Mouse (Mus musculus) liver, embryonic 11.5 days (tissue): ENCODE data around the gene Ucp2. TPM values are rescaled to one million over a fixed set of nuclear protein-coding genes. Genes with fewer than 3 reads are reported as not detected.

Experiments used
- ATAC-seq: fragments of 200-750 bp; cut with Nextera tagmentation; replicated peaks from 2 replicates; pipeline ENCODE4 v1.8.0; 2017; ENCODE audit warnings: moderate number of reproducible peaks, mild to moderate bottlenecking, moderate TSS enrichment, moderate library complexity; ENCODE audit not compliant: low FRiP score
- DNase-seq: peaks from one replicate; pipeline ENCODE4 v3.0.0-alpha.2; 2017; ENCODE audit warnings: low spot score
- H3K27ac ChIP-seq: fragments of 300-500 bp; sonication (generic); 2 replicates; pipeline ENCODE4 v1.5.1; 2014; ENCODE audit warnings: mild to moderate bottlenecking, low read depth, low read length, control low read depth
- H3K27me3 ChIP-seq: fragments of 300-500 bp; sonication (generic); replicated peaks from 2 replicates; pipeline ENCODE4 v1.6.1; 2014; ENCODE audit warnings: low read length, mixed read lengths; ENCODE audit not compliant: control insufficient read depth, insufficient read depth
- H3K36me3 ChIP-seq: fragments of 300-500 bp; sonication (generic); 2 replicates; pipeline ENCODE4 v1.6.1; 2014; ENCODE audit warnings: mild to moderate bottlenecking, low read length, moderate library complexity, mixed read lengths; ENCODE audit not compliant: control insufficient read depth, insufficient read depth
- H3K4me1 ChIP-seq: fragments of 300-500 bp; sonication (generic); replicated peaks from 2 replicates; pipeline ENCODE4 v1.6.1; 2014; ENCODE audit warnings: low read length, mixed read lengths; ENCODE audit not compliant: control insufficient read depth, insufficient read depth
- H3K4me2 ChIP-seq: fragments of 300-500 bp; sonication (generic); 2 replicates; pipeline ENCODE4 v1.6.1; 2014; ENCODE audit warnings: mild to moderate bottlenecking, control low read depth, moderate library complexity
- H3K4me3 ChIP-seq: fragments of 300-500 bp; sonication (generic); 2 replicates; pipeline ENCODE4 v1.5.1; 2014; ENCODE audit warnings: low read depth, low read length, control low read depth
- H3K9ac ChIP-seq: fragments of 300-500 bp; sonication (generic); 2 replicates; pipeline ENCODE4 v1.6.1; 2014; ENCODE audit warnings: low read depth, low read length, control low read depth
- H3K9me3 ChIP-seq: fragments of 300-500 bp; sonication (generic); 2 replicates; pipeline ENCODE4 v1.6.1; 2016; ENCODE audit warnings: low read length, inconsistent platforms, mixed read lengths; ENCODE audit not compliant: control insufficient read depth
- WGBS: fragments of 180-500 bp; shearing (Covaris S2); extraction: QIAGEN DNeasy Blood & Tissue Kit; methylation state at CpG from one replicate; pipeline ENCODE4 v1.1.7; 2014; 5-methylcytosine and 5-hydroxymethylcytosine counted together
- polyA plus RNA-seq: library from polyadenylated mRNA; unstranded; fragments of >200 nt; fragmentation: Nextera tagmentation; extraction: Ambion mirVana; gene quantifications from 2 replicates; pipeline ENCODE4 v1.2.1, GENCODE M21; 2014

Ucp2 gene
- 487 and 491 TPM in 2 replicates for polyA plus RNA-seq

DNA sequence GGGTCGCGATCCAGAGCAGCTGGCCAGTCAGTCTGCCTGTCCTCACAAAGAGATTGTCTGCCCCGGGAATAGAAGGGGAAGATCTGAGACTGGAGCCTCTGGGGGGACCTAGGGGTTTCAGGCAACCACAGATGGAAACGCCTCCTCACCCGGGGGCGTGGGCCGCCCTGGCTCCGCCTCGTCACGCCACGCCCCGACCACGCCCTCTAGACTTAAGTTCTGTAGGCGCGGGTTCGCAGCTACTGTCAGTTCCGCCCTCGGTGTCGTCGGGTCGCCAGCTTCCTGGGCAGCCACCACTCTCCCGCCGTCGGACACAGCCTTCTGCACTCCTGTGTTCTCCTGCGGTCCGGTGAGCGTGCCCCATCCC lies at the start of gene Ucp2:
Gene Ucp2, plus strand, starts transcription at position 221 of the 367 bp plus-strand sequence.
- Histone ChIP-seq H3K9me3 (no peaks in the 10 kb centered on the region), H3K4me3 (peak within 1 kb of the TSS; percentile 80), H3K27ac (peak within 1 kb of the TSS; percentile 83), H3K4me2 (peak within 1 kb of the TSS; percentile 90), H3K27me3 (no peaks in the 10 kb centered on the region; the same call in 1 of the 2 replicates), H3K9ac (peak within 1 kb of the TSS; percentile 80), H3K36me3 (peaks cover 22% of the 10 kb centered on the region), H3K4me1 (peaks cover 32% of the 10 kb centered on the region)
- WGBS = under 1% methylated on average over 27 of the region's 27 CpGs
- ATAC-seq (peak; percentile 86), DNase-seq (peak; percentile 90)

DNA sequence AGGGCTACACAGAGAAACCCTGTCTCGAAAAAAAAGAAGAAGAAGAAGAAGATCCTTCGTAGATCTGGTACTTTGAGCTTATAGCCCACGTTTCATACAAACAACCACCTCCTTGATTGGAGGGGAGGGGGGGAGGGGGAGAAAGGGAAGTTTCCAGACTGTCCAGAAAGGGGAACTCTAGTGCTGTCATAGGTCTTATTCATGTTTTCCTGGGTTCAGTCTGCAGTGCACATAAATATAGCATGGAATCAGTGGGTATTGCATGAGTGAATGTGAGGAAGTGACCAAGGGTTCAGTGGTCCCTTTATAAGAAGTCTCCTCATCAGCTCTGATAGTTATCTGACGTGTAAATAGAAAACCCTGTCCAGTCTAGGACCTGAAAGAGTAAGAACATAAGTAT lies 49.4 kb upstream of the Ucp2 start:
- no peak for ATAC-seq
- Histone ChIP-seq H3K4me2 (no peak overlapping the region), H3K27ac (no peak overlapping the region), H3K9ac (no peak overlapping the region), H3K27me3 (no peaks in the 10 kb centered on the region), H3K36me3 (peaks cover 21% of the 10 kb centered on the region; the same call in 1 of the 2 replicates), H3K4me3 (no peak overlapping the region), H3K9me3 (no peaks in the 10 kb centered on the region), H3K4me1 (no peaks in the 10 kb centered on the region)
- 71% methylated on average over 4 of the region's 4 CpGs for WGBS
- no peak for DNase-seq

DNA sequence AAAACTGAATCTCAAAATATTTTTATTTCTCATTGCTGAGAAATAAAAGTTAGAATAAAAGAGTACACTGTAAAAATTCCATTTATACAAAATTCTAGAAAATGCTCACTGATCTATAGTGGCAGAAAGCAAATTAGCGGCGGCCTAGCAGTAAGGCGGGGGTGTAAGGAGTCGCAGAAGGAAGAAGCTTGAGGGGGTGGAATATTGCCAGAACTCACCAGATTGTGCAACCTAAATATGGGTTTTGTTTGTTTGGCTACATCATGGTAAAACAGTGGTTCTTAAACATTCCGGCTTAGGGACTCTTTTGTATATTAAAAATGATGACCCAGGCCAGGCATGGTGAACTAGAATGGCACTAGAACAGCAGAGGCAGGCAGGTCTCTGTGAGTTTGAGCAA lies 46.9 kb upstream of the Ucp2 start:
- 97% methylated on average over 5 of the region's 5 CpGs for WGBS
- ATAC-seq = no peak

DNA sequence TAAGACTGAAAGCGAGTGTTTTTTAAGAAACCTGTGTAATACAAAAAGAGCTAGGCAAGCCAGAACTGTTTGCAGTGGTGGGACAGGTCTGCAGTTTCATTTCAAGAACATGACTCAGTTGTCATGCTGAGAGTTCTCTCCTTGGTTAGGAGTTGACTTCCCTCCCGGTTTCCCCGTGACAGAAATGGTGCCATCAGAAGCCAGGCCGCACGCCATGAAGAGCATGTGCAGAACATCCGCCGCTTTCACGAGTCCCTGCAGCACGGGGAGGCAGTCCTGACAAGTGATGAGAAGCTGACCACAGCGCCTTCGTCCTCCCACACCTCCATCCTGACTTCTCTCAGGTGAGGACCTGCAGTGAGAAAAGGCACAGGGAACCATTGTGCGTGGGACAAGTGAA lies 44.6 kb upstream of the Ucp2 start:
- no peaks in the 10 kb centered on the region for H3K4me1 ChIP-seq
- 89% methylated on average over 12 of the region's 12 CpGs for WGBS
- H3K9me3 ChIP-seq = no peaks in the 10 kb centered on the region
- peaks cover 27% of the 10 kb centered on the region for H3K36me3 ChIP-seq
- no peak overlapping the region for H3K4me3 ChIP-seq
- no peaks in the 10 kb centered on the region for H3K27me3 ChIP-seq
- no peak overlapping the region for H3K27ac ChIP-seq
- ATAC-seq (no peak), DNase-seq (no peak)
- H3K9ac ChIP-seq = no peak overlapping the region
- H3K4me2 ChIP-seq = no peak overlapping the region

More for the DNA sequence above, 46.9 kb upstream of the Ucp2 start:
- Histone ChIP-seq H3K4me1 (no peaks in the 10 kb centered on the region), H3K4me3 (no peak overlapping the region), H3K27me3 (no peaks in the 10 kb centered on the region), H3K27ac (no peak overlapping the region), H3K4me2 (no peak overlapping the region), H3K9me3 (no peaks in the 10 kb centered on the region), H3K36me3 (peaks cover 28% of the 10 kb centered on the region), H3K9ac (no peak overlapping the region)
- no peak for DNase-seq

DNA sequence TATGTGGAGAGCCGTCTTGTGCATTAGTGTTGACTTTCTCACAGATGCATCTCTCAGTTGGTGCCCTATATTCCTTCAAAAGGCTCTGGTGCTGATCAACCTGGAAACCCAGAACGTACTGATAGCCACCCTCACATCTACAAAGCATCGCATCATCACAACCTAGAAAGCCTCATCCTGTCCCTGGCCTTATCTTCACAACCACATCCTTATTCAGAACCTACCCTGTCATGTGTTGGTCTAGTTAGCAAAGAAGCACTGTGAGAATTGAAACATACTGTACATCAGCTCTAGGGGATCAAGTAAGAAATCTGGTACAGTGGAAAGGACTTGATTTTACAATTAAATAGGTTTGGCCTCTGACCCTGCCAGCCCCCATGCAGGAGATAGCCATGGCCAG lies 44.2 kb upstream of the Ucp2 start:
- no peak overlapping the region for H3K4me2 ChIP-seq
- no peak overlapping the region for H3K9ac ChIP-seq
- no peak overlapping the region for H3K27ac ChIP-seq
- no peaks in the 10 kb centered on the region for H3K27me3 ChIP-seq
- ATAC-seq (no peak), DNase-seq (no peak)
- no peaks in the 10 kb centered on the region for H3K9me3 ChIP-seq
- H3K36me3 ChIP-seq = peaks cover 27% of the 10 kb centered on the region
- no peaks in the 10 kb centered on the region for H3K4me1 ChIP-seq
- WGBS = 72% methylated on average over 3 of the region's 3 CpGs
- H3K4me3 ChIP-seq = no peak overlapping the region

DNA sequence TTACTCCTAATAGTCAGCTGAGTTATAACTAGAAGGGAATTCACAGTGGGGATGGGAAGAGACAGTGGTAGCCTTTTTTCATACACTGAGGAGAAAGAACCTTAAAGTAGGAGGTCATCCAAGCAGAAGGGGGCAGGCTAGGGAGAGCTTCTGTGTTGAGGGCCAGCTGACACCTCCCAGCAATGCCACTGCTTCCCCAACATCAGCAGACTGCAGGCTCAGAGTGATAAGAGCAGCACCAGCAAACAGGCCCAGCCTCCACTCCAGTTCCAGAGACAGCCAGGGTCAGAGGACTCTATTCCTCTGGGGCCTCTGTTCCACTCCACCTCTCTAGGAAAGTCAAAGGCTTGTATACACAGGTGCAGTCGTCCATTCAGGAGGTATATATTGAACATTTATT lies 35.0 kb upstream of the Ucp2 start:
- no peak for DNase-seq
- peak overlapping the region; percentile 38; the same call in 1 of the 2 replicates for H3K9ac ChIP-seq

DNA sequence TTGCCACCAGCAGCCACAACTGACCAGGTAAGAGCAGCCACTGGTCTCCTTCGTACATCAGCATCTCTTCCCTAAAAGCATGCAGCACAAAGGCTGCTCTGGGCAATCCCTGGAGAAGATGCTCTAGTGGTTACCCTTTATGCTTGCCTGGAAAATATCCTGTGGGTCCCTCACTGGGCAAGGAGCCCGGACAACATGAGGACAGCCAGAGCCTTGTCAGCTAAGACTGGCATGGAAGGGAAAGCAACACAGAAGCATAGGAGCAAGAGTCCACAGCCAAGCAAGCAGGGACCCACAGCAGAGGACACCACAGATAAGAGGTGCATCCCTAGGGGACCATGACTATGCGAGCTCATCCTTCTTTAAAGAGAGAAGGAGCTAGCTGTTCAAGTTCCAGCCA lies 33.3 kb upstream of the Ucp2 start:
- no peak overlapping the region for H3K9ac ChIP-seq
- peaks cover 13% of the 10 kb centered on the region; the same call in 1 of the 2 replicates for H3K36me3 ChIP-seq
- ATAC-seq (no peak), DNase-seq (no peak)
- H3K4me2 ChIP-seq = no peak overlapping the region
- 92% methylated on average over 3 of the region's 3 CpGs for WGBS
- H3K27ac ChIP-seq = no peak overlapping the region
- H3K4me3 ChIP-seq = no peak overlapping the region
- H3K27me3 ChIP-seq = no peaks in the 10 kb centered on the region
- H3K9me3 ChIP-seq = no peaks in the 10 kb centered on the region
- peaks cover 34% of the 10 kb centered on the region for H3K4me1 ChIP-seq

More for the DNA sequence above, 35.0 kb upstream of the Ucp2 start:
- Histone ChIP-seq H3K27ac (peak overlapping the region; percentile 46; the same call in 1 of the 2 replicates), H3K27me3 (no peaks in the 10 kb centered on the region), H3K9me3 (no peaks in the 10 kb centered on the region), H3K36me3 (peaks cover 18% of the 10 kb centered on the region; the same call in 1 of the 2 replicates), H3K4me3 (no peak overlapping the region), H3K4me2 (no peak overlapping the region), H3K4me1 (peaks cover 18% of the 10 kb centered on the region)
- peak; percentile 91 for ATAC-seq
- 50% methylated on average over 1 of the region's 1 CpGs for WGBS

DNA sequence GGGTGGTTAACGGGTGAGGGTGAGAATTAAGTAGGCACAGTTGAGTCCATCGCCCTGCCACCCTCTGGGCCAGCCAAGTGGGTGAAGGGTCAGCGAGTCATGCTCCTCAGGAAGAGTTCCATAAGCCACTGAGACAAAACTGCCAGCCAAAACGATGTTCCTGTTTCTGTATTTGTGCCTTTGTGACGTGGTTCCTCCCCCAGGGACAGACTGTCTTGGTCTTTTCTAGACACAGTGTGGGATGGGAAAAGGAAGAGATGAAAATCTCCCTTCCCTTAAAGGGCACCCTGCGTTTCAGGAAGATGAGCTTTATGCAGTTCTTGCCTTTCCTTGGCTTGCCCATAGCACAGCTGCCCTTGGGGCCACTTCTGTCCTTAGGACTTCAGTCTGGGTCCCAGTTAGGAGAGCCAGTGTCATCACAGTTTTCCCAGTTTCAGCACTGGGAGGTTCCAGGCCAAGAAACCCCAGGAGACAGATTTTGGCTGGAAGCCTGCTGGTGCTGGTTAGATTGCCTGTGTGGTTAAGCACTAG lies 31.5 kb upstream of the Ucp2 start:
- no peak overlapping the region for H3K9ac ChIP-seq
- no peaks in the 10 kb centered on the region for H3K27me3 ChIP-seq
- H3K4me1 ChIP-seq = peaks cover 50% of the 10 kb centered on the region
- no peak overlapping the region for H3K4me3 ChIP-seq
- no peak for ATAC-seq
- H3K27ac ChIP-seq = peak overlapping the region; percentile 87; the same call in 1 of the 2 replicates
- H3K36me3 ChIP-seq = peaks cover 8% of the 10 kb centered on the region; the same call in 1 of the 2 replicates
- no peaks in the 10 kb centered on the region for H3K9me3 ChIP-seq
- WGBS = 69% methylated on average over 6 of the region's 6 CpGs
- no peak for DNase-seq
- no peak overlapping the region for H3K4me2 ChIP-seq

DNA sequence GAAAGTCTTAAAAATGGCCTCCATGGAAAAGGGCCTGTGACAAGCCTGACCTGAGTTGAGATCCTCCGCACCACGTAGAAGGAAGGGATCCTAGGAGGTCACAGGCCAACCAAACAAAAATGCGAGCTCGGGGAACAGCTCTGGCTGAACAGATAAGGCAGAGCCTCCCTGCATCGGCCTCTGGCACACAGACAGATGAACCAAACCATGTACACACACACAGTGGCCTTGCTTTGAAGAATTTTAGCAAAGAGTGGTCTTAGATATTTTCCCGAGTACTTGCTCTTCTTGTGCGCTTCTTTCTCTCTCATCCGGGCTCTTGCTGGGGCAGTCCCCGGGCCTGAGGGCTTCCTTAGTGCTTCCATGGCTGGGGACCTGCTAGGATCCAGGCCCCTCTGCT lies 29.9 kb upstream of the Ucp2 start:
- DNase-seq = peak; percentile 46
- peak overlapping the region; percentile 99 for H3K27ac ChIP-seq
- no peaks in the 10 kb centered on the region for H3K9me3 ChIP-seq
- H3K36me3 ChIP-seq = peaks cover 8% of the 10 kb centered on the region; the same call in 1 of the 2 replicates
- peak overlapping the region; percentile 45 for H3K4me2 ChIP-seq
- peak; percentile 59 for ATAC-seq
- 36% methylated on average over 9 of the region's 9 CpGs for WGBS
- peaks cover 55% of the 10 kb centered on the region for H3K4me1 ChIP-seq
- H3K27me3 ChIP-seq = no peaks in the 10 kb centered on the region
- no peak overlapping the region for H3K4me3 ChIP-seq
- peak overlapping the region; percentile 37; the same call in 1 of the 2 replicates for H3K9ac ChIP-seq
